Mouse (Mus musculus) forebrain, embryonic 16.5 days (tissue): ENCODE results near the gene Gm28729. TPM values are rescaled to one million over a fixed set of nuclear protein-coding genes. Genes with fewer than 3 reads are reported as not detected.
A peak's percentile ranks its signal among the peaks of the same experiment; 100 is the strongest.
"Not testable (repeated sequence)": the region's sequence is repeated elsewhere in the genome, so short reads cannot be mapped to it uniquely, and the experiment has no call there.

Experiments used
- ATAC-seq: fragments of 200-750 bp; cut with Nextera tagmentation; 2 replicates; pipeline ENCODE4 v1.8.0; 2017; ENCODE audit warnings: mild to moderate bottlenecking, moderate library complexity
- H3K27ac ChIP-seq: fragments of 300-500 bp; sonication (generic); 2 replicates; pipeline ENCODE4 v1.5.1; 2014; ENCODE audit warnings: low read length, control low read depth
- H3K27me3 ChIP-seq: fragments of 300-500 bp; sonication (generic); replicated peaks from 2 replicates; pipeline ENCODE4 v1.6.1; 2014; ENCODE audit warnings: low read length; ENCODE audit not compliant: control insufficient read depth, insufficient read depth
- H3K36me3 ChIP-seq: fragments of 300-500 bp; sonication (generic); 2 replicates; pipeline ENCODE4 v1.6.1; 2014; ENCODE audit not compliant: control insufficient read depth, insufficient read depth
- H3K4me1 ChIP-seq: fragments of 300-500 bp; sonication (generic); replicated peaks from 2 replicates; pipeline ENCODE4 v1.6.1; 2014; ENCODE audit warnings: low read length; ENCODE audit not compliant: control insufficient read depth, insufficient read depth
- H3K4me2 ChIP-seq: fragments of 300-500 bp; sonication (generic); 2 replicates; pipeline ENCODE4 v1.6.1; 2014; ENCODE audit warnings: mild to moderate bottlenecking, low read length, control low read depth
- H3K4me3 ChIP-seq: fragments of 300-500 bp; sonication (generic); replicated peaks from 2 replicates; pipeline ENCODE4 v1.5.1; 2014; ENCODE audit warnings: mild to moderate bottlenecking, low read length, control low read depth
- H3K9ac ChIP-seq: fragments of 300-500 bp; sonication (generic); replicated peaks from 2 replicates; pipeline ENCODE4 v1.6.1; 2014; ENCODE audit warnings: low read depth, low read length, control low read depth
- H3K9me3 ChIP-seq: fragments of 300-500 bp; sonication (generic); 2 replicates; pipeline ENCODE4 v1.6.1; 2016; ENCODE audit warnings: low read length; ENCODE audit not compliant: control insufficient read depth
- WGBS: fragments of 180-500 bp; shearing (Covaris S2); extraction: QIAGEN DNeasy Blood & Tissue Kit; methylation state at CpG from one replicate; pipeline ENCODE4 v1.1.7; 2014; 5-methylcytosine and 5-hydroxymethylcytosine counted together
- polyA plus RNA-seq: library from polyadenylated mRNA; unstranded; fragments of >200 nt; fragmentation: Nextera tagmentation; extraction: Ambion mirVana; gene quantifications from 2 replicates; pipeline ENCODE4 v1.2.1, GENCODE M21; 2015

The Gm28729 gene
- polyA plus RNA-seq, 1 experiment from 2014 or later, result 0.24 TPM

GRCm38 (mm10) chr9:96530674-96531081 is 5.6 kb upstream of the Gm28729 start:
- Histone ChIP-seq H3K4me2 (no peak overlapping the region), H3K4me1 (peaks cover 7% of the 10 kb centered on the region), H3K9me3 (no peaks in the 10 kb centered on the region), H3K4me3 (no peak overlapping the region), H3K27ac (no peak overlapping the region), H3K36me3 (no peaks in the 10 kb centered on the region), H3K27me3 (no peaks in the 10 kb centered on the region), H3K9ac (no peak overlapping the region)
- ATAC-seq, result peak; percentile 55
- 43% methylated on average over 11 of the region's 11 CpGs for WGBS

- no peak overlapping the region for H3K27ac ChIP-seq
Observed at GRCm38 (mm10) chr9:96529961-96530673, 5.1 kb upstream of the Gm28729 start.

DNA sequence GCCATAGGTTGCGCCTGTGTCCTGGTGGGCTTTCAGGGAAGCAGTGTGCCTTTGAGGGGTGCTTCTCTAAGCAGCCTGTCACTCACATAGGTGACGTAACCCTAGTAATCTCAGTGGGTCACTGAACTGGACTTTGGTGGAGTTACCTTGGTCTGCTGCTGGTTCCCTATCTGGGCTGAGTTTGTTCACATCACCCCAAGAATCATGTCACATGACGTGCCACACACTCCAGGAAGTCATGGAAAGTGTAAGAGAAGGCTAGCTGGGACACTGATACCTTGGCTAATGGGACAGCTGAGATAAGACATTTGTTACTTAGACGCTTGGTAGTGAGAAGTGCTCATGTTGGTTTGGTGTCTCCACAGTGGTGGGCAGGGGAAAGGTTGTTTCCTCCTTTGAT is 947 bp upstream of the Gm28729 start:
- H3K4me2 ChIP-seq, result no peak overlapping the region
- no peak overlapping the region for H3K27ac ChIP-seq
- H3K4me3 ChIP-seq, result no peak overlapping the region
- no peaks in the 10 kb centered on the region for H3K36me3 ChIP-seq
- ATAC-seq, result no peak
- 86% methylated on average over 4 of the region's 4 CpGs for WGBS
- H3K27me3 ChIP-seq, result no peaks in the 10 kb centered on the region
- peaks cover 5% of the 10 kb centered on the region for H3K4me1 ChIP-seq
- no peak overlapping the region for H3K9ac ChIP-seq
- H3K9me3 ChIP-seq, result no peaks in the 10 kb centered on the region

More at GRCm38 (mm10) chr9:96529961-96530673, 5.1 kb upstream of the Gm28729 start:
- H3K4me1 ChIP-seq, result peaks cover 5% of the 10 kb centered on the region
- no peaks in the 10 kb centered on the region for H3K36me3 ChIP-seq
- no peaks in the 10 kb centered on the region for H3K27me3 ChIP-seq
- no peaks in the 10 kb centered on the region for H3K9me3 ChIP-seq
- 49% methylated on average over 10 of the region's 10 CpGs for WGBS
- no peak overlapping the region for H3K4me2 ChIP-seq
- no peak overlapping the region for H3K9ac ChIP-seq
- peak; percentile 49; the same call in 1 of the 2 replicates for ATAC-seq
- H3K4me3 ChIP-seq, result no peak overlapping the region

DNA sequence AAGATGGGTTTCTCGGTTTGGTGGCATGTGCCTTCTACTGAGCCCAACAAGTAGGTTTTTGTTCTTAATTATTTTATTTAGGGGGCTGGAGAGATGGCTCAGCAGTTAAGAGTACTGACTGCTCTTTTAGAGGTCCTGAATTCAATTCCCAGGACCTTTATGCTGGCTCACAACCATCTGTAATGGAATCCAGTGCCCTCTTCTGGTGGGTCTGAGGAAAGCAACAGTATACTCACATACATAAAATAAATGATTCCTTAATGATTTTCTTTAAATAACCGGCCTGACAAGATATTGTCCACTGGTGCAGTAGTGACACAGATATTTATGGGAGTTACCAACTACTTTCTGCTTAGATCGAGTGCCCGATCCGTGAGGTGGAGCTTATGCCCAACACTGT is 1.9 kb downstream of the Gm28729 start:
- Histone ChIP-seq H3K27me3 (no peaks in the 10 kb centered on the region), H3K4me2 (no peak overlapping the region), H3K9ac (no peak overlapping the region), H3K9me3 (no peaks in the 10 kb centered on the region), H3K4me3 (no peak overlapping the region), H3K27ac (no peak overlapping the region), H3K4me1 (no peaks in the 10 kb centered on the region), H3K36me3 (no peaks in the 10 kb centered on the region)
- ATAC-seq, result no peak
- WGBS, result 90% methylated on average over 5 of the region's 5 CpGs

DNA sequence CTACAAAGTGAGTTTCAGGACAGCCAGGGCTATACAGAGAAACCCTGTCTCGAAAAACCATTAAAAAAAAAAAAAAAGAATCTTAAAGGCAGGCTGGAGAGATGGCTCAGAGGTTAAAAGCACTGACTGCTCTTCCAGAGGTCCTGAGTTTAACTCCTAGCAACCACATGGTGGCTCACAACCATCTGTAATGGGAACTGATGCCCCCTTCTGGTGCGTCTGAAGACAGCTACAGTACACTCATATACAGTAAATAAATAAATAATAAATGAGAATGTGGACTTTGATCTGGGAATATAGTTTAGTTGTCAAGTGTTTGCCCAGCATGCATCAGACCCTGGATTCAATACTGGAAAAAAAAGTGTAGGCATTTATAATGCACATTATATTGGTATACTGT is 3.5 kb downstream of the Gm28729 start:
- not testable (repeated sequence) for H3K4me3 ChIP-seq, H3K36me3 ChIP-seq, ATAC-seq, H3K4me2 ChIP-seq, H3K9me3 ChIP-seq, H3K4me1 ChIP-seq, H3K27ac ChIP-seq, H3K27me3 ChIP-seq, H3K9ac ChIP-seq
- WGBS, result 84% methylated on average over 2 of the region's 2 CpGs

- Histone ChIP-seq H3K27me3 (no peaks in the 10 kb centered on the region), H3K9me3 (no peaks in the 10 kb centered on the region), H3K36me3 (no peaks in the 10 kb centered on the region), H3K4me2 (no peak overlapping the region), H3K27ac (no peak overlapping the region), H3K9ac (no peak overlapping the region), H3K4me3 (no peak overlapping the region), H3K4me1 (no peaks in the 10 kb centered on the region)
- 36% methylated on average over 4 of the region's 4 CpGs for WGBS
- ATAC-seq, result no peak
Observed at GRCm38 (mm10) chr9:96517429-96517828, 7.6 kb downstream of the Gm28729 start.

- ATAC-seq, result no peak
- no peak overlapping the region for H3K4me2 ChIP-seq
- 62% methylated on average over 3 of the region's 3 CpGs for WGBS
Observed at GRCm38 (mm10) chr9:96516806-96517205, 8.3 kb downstream of the Gm28729 start.

GRCm38 (mm10) chr9:96515737-96516136 is 9.3 kb downstream of the Gm28729 start:
- Histone ChIP-seq H3K9me3 (no peaks in the 10 kb centered on the region), H3K27me3 (no peaks in the 10 kb centered on the region), H3K27ac (no peak overlapping the region), H3K4me1 (no peaks in the 10 kb centered on the region), H3K4me2 (no peak overlapping the region), H3K9ac (no peak overlapping the region), H3K4me3 (no peak overlapping the region), H3K36me3 (no peaks in the 10 kb centered on the region)
- 86% methylated on average over 5 of the region's 5 CpGs for WGBS
- ATAC-seq, result no peak

More at GRCm38 (mm10) chr9:96516806-96517205, 8.3 kb downstream of the Gm28729 start:
- H3K4me1 ChIP-seq, result no peaks in the 10 kb centered on the region
- no peak overlapping the region for H3K9ac ChIP-seq
- no peak overlapping the region for H3K27ac ChIP-seq
- H3K4me3 ChIP-seq, result no peak overlapping the region
- no peaks in the 10 kb centered on the region for H3K9me3 ChIP-seq
- H3K27me3 ChIP-seq, result no peaks in the 10 kb centered on the region
- no peaks in the 10 kb centered on the region for H3K36me3 ChIP-seq

- Histone ChIP-seq H3K27ac (no peak overlapping the region), H3K4me2 (no peak overlapping the region), H3K27me3 (no peaks in the 10 kb centered on the region), H3K9ac (no peak overlapping the region), H3K9me3 (no peaks in the 10 kb centered on the region), H3K4me1 (no peaks in the 10 kb centered on the region), H3K4me3 (no peak overlapping the region), H3K36me3 (no peaks in the 10 kb centered on the region)
- ATAC-seq, result no peak
- WGBS, result 87% methylated on average over 5 of the region's 5 CpGs
Observed at GRCm38 (mm10) chr9:96514278-96514677, 10.8 kb downstream of the Gm28729 start.
